21 mouse cellular contexts compared by ENCODE assay signal in the genomic region with DNA sequence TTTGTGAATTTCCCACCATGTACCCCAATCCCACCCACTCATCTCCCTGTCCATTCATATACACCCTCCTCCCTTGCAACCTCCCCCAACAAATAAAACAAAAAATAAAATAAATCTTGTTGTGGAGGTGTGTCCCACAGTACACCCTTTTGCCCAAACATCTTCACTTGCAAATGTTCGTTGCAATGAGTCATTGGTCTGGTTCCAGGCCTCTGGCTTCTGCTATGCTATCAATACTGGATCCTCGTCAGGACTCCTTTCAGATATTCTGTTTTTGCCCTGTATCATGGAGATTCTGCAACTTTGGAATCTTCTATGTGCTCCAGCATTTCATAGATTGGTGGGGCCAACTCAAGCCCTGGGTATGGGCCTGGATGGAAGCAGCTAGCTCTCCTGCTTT.
DNase-seq lines count a peak whose midpoint lies in the region; ATAC-seq and TF ChIP-seq lines count a peak whose summit lies in the region.
"Had no signal": no experiment of that assay in that cellular context is flagged by ENCODE, and none has a peak within 500 bp of the region (broad histone marks: within the 10 kb centered on the region; RNA-seq: fewer than 3 reads in every experiment).

No protein-coding gene starts in this region.

- no peak overlapping the region for H3K4me3 ChIP-seq in gastrocnemius, adult 2 months
- H3K4me3 ChIP-seq: embryonic facial prominence, embryonic 13.5 days; embryonic facial prominence, embryonic 15.5 days; forebrain, embryonic 13.5 days; forebrain, embryonic 15.5 days had no signal

- peak overlapping the region; percentile 4; the same call in 1 of the 2 replicates for H3K27ac ChIP-seq in gastrocnemius, adult 2 months
- H3K27ac ChIP-seq: embryonic facial prominence, embryonic 13.5 days; embryonic facial prominence, embryonic 15.5 days; forebrain, embryonic 13.5 days; forebrain, embryonic 15.5 days had no signal

- intact Hi-C loops in gastrocnemius, adult 2 months (cut with DNase I): no loop called here
- intact Hi-C loops in left cerebral cortex, postnatal 4 days (cut with DNase I): no loop called here

- no peak for DNase-seq in gastrocnemius, adult 2 months
- no peak for DNase-seq in gastrocnemius, adult 18-20 months (ENCODE audit: low spot score)
- peak; percentile 60 for DNase-seq in NIH3T3 (ENCODE audit: low read depth)
- no peak for DNase-seq in left cerebral cortex, postnatal 4 days
- DNase-seq: adrenal gland, adult 2 months; adrenal gland, postnatal 10 days; adrenal gland, postnatal 25 days; B cell, adult 2 months; cerebellum, adult 11 months; cerebellum, adult 18-20 months; cerebellum, adult 8-10 months; cerebellum, postnatal 10 days; cerebellum, postnatal 36 days; embryo, embryonic 11 days; forebrain, postnatal 0 days had no signal

- no peak for TF ChIP-seq CTCF in gastrocnemius, adult 2 months (IDR thresholded peaks at IDR 0.05)

- no peak for ATAC-seq in frontal cortex, adult (ENCODE audit: low TSS enrichment)
- ATAC-seq: CD4-positive, CD25-positive, alpha-beta regulatory T cell, adult 4 months; forebrain, embryonic 13.5 days; forebrain, embryonic 15.5 days; forebrain, postnatal 0 days had no signal
